Mouse (Mus musculus): ENCODE measurements at regions not wholly inside any gene's neighbourhood (a gene's known extent, or its start where the extent isn't known, plus 50 kb on each side); places are given as distances from the start of the nearest gene placed in this dataset.
"Not testable (repeated sequence)": the region's sequence is repeated elsewhere in the genome, so short reads cannot be mapped to it uniquely, and the experiment has no call there.

- H3K36me3 ChIP-seq (replicated peaks; ENCODE audit: low read length) = no peaks in the 10 kb centered on the region
- no peak overlapping the region for H3K4me3 ChIP-seq (replicated peaks)
- TF ChIP-seq FLI1 (IDR thresholded peaks at IDR 0.05; ENCODE audit: low read length) = no peak
- no peak for TF ChIP-seq GATA1 (IDR thresholded peaks at IDR 0.05; ENCODE audit: borderline replicate concordance, low read length)
- no peaks in the 10 kb centered on the region for H3K27me3 ChIP-seq (replicated peaks)
- H3K4me1 ChIP-seq = no peaks in the 10 kb centered on the region
- peaks cover 25% of the 10 kb centered on the region for H3K9me3 ChIP-seq
Measured at GRCm38 (mm10) chr6:6298867-6299852, 82.2 kb upstream of the Slc25a13 start.

GRCm38 (mm10) chr6:6295551-6295950, 78.6 kb upstream of the Slc25a13 start:
- not testable (repeated sequence) for H3K4me1 ChIP-seq; H3K4me3 ChIP-seq (replicated peaks); H3K27me3 ChIP-seq (replicated peaks); H3K36me3 ChIP-seq (replicated peaks; ENCODE audit: low read length)
- peaks cover 30% of the 10 kb centered on the region for H3K9me3 ChIP-seq

DNA sequence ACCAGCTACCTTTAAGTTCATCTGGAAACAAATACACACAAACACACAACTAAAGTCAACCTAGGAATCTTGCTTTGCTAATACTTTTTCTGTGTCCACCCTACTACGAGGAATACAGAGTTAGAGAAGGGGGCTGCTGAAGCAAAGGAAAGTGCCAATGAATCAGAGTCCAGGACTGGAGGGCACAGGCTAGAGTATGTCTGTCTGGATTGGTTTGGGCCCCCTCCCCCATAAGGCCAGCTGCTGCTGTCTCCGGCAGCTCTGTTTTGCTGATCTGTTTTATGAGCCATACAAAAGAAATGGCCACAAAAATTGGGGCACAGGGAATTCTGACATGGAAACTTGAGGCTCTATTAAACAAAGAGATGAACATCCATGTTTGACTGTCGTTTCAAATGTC, 74.8 kb upstream of the Slc25a13 start:
- H3K4me3 ChIP-seq (replicated peaks) = no peak overlapping the region
- TF ChIP-seq FLI1 (IDR thresholded peaks at IDR 0.05; ENCODE audit: low read length) (no peak), GATA1 (IDR thresholded peaks at IDR 0.05; ENCODE audit: borderline replicate concordance, low read length) (no peak)

GRCm38 (mm10) chr6:6290427-6290826, 73.5 kb upstream of the Slc25a13 start:
- TF ChIP-seq GATA1 (IDR thresholded peaks at IDR 0.05; ENCODE audit: borderline replicate concordance, low read length) = no peak
- no peak for TF ChIP-seq FLI1 (IDR thresholded peaks at IDR 0.05; ENCODE audit: low read length)
- Histone ChIP-seq H3K36me3 (replicated peaks; ENCODE audit: low read length) (no peaks in the 10 kb centered on the region), H3K27me3 (replicated peaks) (peaks cover 6% of the 10 kb centered on the region), H3K4me3 (replicated peaks) (no peak overlapping the region), H3K9me3 (peaks cover 18% of the 10 kb centered on the region), H3K4me1 (no peaks in the 10 kb centered on the region)

More for the DNA sequence above, 74.8 kb upstream of the Slc25a13 start:
- Histone ChIP-seq H3K4me1 (no peaks in the 10 kb centered on the region), H3K36me3 (replicated peaks; ENCODE audit: low read length) (no peaks in the 10 kb centered on the region), H3K27me3 (replicated peaks) (peaks cover 6% of the 10 kb centered on the region), H3K9me3 (peaks cover 29% of the 10 kb centered on the region)

DNA sequence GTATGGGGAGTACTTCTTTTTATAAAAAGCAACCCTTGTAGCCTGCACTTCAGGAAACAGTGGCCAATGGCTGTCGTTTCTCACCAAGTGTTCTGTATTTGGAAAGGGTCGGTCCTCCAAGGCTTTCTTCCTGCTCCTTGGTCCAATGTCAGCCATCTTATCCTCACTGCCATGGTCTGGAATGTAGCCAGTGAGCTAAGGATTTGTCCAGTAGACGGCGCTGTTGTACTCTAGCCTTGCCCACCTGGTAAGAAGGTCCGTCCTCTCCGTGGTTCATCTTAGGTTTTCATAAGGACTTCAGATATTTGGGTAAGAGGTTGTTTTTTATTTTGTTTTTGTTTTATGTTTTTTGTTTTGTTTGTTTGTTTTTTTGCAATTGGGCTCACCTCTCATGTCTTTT, 72.8 kb upstream of the Slc25a13 start:
- Histone ChIP-seq H3K36me3 (replicated peaks; ENCODE audit: low read length) (no peaks in the 10 kb centered on the region), H3K9me3 (peaks cover 17% of the 10 kb centered on the region), H3K27me3 (replicated peaks) (peaks cover 6% of the 10 kb centered on the region), H3K4me3 (replicated peaks) (no peak overlapping the region), H3K4me1 (no peaks in the 10 kb centered on the region)
- TF ChIP-seq FLI1 (IDR thresholded peaks at IDR 0.05; ENCODE audit: low read length) = no peak
- TF ChIP-seq GATA1 (IDR thresholded peaks at IDR 0.05; ENCODE audit: borderline replicate concordance, low read length) = no peak

GRCm38 (mm10) chr6:6280812-6281568, 64.0 kb upstream of the Slc25a13 start:
- no peaks in the 10 kb centered on the region for H3K27me3 ChIP-seq (replicated peaks)
- no peak for TF ChIP-seq FLI1 (IDR thresholded peaks at IDR 0.05; ENCODE audit: low read length)
- no peak for TF ChIP-seq GATA1 (IDR thresholded peaks at IDR 0.05; ENCODE audit: borderline replicate concordance, low read length)
- no peak overlapping the region for H3K4me3 ChIP-seq (replicated peaks)
- H3K9me3 ChIP-seq = peaks cover 25% of the 10 kb centered on the region
- peaks cover 8% of the 10 kb centered on the region for H3K4me1 ChIP-seq
- H3K36me3 ChIP-seq (replicated peaks; ENCODE audit: low read length) = no peaks in the 10 kb centered on the region

DNA sequence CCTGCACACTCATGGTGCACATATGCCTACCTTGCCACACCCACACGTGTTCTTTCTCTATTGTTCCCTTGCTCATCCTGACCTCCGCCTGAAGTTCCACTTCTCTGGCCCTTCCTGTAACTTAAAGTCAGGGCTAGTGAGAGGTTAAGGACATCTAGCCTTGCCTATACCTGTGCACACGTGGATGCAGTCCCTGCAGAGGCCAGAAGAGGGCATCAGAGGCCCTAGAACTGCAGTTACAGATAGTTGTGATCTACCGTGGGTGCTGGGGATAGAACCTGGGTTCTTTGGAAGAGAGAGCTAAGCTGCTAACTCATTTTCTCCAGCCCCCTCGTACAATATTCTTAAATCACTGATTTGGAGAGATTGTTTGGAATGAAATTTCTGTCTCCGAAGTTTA, 62.7 kb upstream of the Slc25a13 start:
- Histone ChIP-seq H3K36me3 (replicated peaks; ENCODE audit: low read length) (no peaks in the 10 kb centered on the region), H3K4me1 (peaks cover 8% of the 10 kb centered on the region)

GRCm38 (mm10) chr6:6270545-6270944, 53.6 kb upstream of the Slc25a13 start:
- TF ChIP-seq FLI1 (IDR thresholded peaks at IDR 0.05; ENCODE audit: low read length) (no peak), GATA1 (IDR thresholded peaks at IDR 0.05; ENCODE audit: borderline replicate concordance, low read length) (no peak)
- Histone ChIP-seq H3K9me3 (peaks cover 14% of the 10 kb centered on the region), H3K4me1 (no peaks in the 10 kb centered on the region), H3K36me3 (replicated peaks; ENCODE audit: low read length) (no peaks in the 10 kb centered on the region), H3K4me3 (replicated peaks) (no peak overlapping the region), H3K27me3 (replicated peaks) (peaks cover 4% of the 10 kb centered on the region)

More for the DNA sequence above, 62.7 kb upstream of the Slc25a13 start:
- H3K27me3 ChIP-seq (replicated peaks) = no peaks in the 10 kb centered on the region
- TF ChIP-seq FLI1 (IDR thresholded peaks at IDR 0.05; ENCODE audit: low read length) = no peak
- TF ChIP-seq GATA1 (IDR thresholded peaks at IDR 0.05; ENCODE audit: borderline replicate concordance, low read length) = no peak
- H3K4me3 ChIP-seq (replicated peaks) = no peak overlapping the region
- H3K9me3 ChIP-seq = peaks cover 25% of the 10 kb centered on the region

Data from megakaryocyte, embryonic 14.5 days (primary cell).